Mouse (Mus musculus): ENCODE data around the gene Syne4. TPM values are rescaled to one million over a fixed set of nuclear protein-coding genes. Genes with fewer than 3 reads are reported as not detected.

The Syne4 gene
- polyA plus RNA-seq, 1 experiment from 2014 or later: 9.3 TPM

GRCm38 (mm10) chr7:30346635-30347379 is 32.2 kb downstream of the Syne4 start:
- Histone ChIP-seq H3K9ac (replicated peaks; ENCODE audit: low read length) (no peak overlapping the region), H3K4me2 (ENCODE audit: low read length) (no peak overlapping the region), H3K4me3 (replicated peaks; ENCODE audit: low read depth, low read length) (no peak overlapping the region), H3K9me3 (ENCODE audit: control insufficient read depth, low read length) (no peaks in the 10 kb centered on the region), H3K27ac (replicated peaks; ENCODE audit: low read depth, low read length) (no peak overlapping the region), H3K27me3 (ENCODE audit: control insufficient read depth, insufficient read depth, low read length) (peaks cover 24% of the 10 kb centered on the region; the same call in 1 of the 2 replicates), H3K36me3 (ENCODE audit: control insufficient read depth, insufficient read depth, low read length) (no peaks in the 10 kb centered on the region), H3K4me1 (ENCODE audit: control insufficient read depth, insufficient read depth, low read length) (0 out of 2 replicates have a peak, but pooled peaks cover 3% of the 10 kb centered on the region)
- ATAC-seq (ENCODE audit: low FRiP score, low TSS enrichment): no peak
- DNase-seq: peak; percentile 73
- WGBS: 28% methylated on average over 21 of the region's 21 CpGs

GRCm38 (mm10) chr7:30347828-30348227 is 33.2 kb downstream of the Syne4 start:
- H3K9me3 ChIP-seq (ENCODE audit: control insufficient read depth, low read length): no peaks in the 10 kb centered on the region
- WGBS: 1% methylated on average over 30 of the region's 30 CpGs
- H3K4me2 ChIP-seq (ENCODE audit: low read length): peak overlapping the region; percentile 45
- peaks cover 24% of the 10 kb centered on the region; the same call in 1 of the 2 replicates for H3K27me3 ChIP-seq (ENCODE audit: control insufficient read depth, insufficient read depth, low read length)
- ATAC-seq (ENCODE audit: low FRiP score, low TSS enrichment) (peak; percentile 73; the same call in 1 of the 2 replicates), DNase-seq (peak; percentile 91)
- 0 out of 2 replicates have a peak, but pooled peaks cover 3% of the 10 kb centered on the region for H3K4me1 ChIP-seq (ENCODE audit: control insufficient read depth, insufficient read depth, low read length)
- no peak overlapping the region for H3K9ac ChIP-seq (replicated peaks; ENCODE audit: low read length)
- no peak overlapping the region for H3K27ac ChIP-seq (replicated peaks; ENCODE audit: low read depth, low read length)
- no peak overlapping the region; the same call in 1 of the 2 replicates for H3K4me3 ChIP-seq (replicated peaks; ENCODE audit: low read depth, low read length)
- H3K36me3 ChIP-seq (ENCODE audit: control insufficient read depth, insufficient read depth, low read length): no peaks in the 10 kb centered on the region

- 0 out of 2 replicates have a peak overlapping the region, but pooled peaks have one; percentile 20 for H3K27ac ChIP-seq (replicated peaks; ENCODE audit: low read depth, low read length)
Measured at GRCm38 (mm10) chr7:30353279-30353822, 38.7 kb downstream of the Syne4 start.

GRCm38 (mm10) chr7:30354059-30354458 is 39.5 kb downstream of the Syne4 start:
- 76% methylated on average over 4 of the region's 4 CpGs for WGBS
- Histone ChIP-seq H3K4me2 (ENCODE audit: low read length) (no peak overlapping the region), H3K9me3 (ENCODE audit: control insufficient read depth, low read length) (no peaks in the 10 kb centered on the region), H3K27me3 (ENCODE audit: control insufficient read depth, insufficient read depth, low read length) (peaks cover 6% of the 10 kb centered on the region; the same call in 1 of the 2 replicates), H3K9ac (replicated peaks; ENCODE audit: low read length) (no peak overlapping the region), H3K4me1 (ENCODE audit: control insufficient read depth, insufficient read depth, low read length) (0 out of 2 replicates have a peak, but pooled peaks cover 19% of the 10 kb centered on the region), H3K36me3 (ENCODE audit: control insufficient read depth, insufficient read depth, low read length) (peaks cover 43% of the 10 kb centered on the region), H3K4me3 (replicated peaks; ENCODE audit: low read depth, low read length) (no peak overlapping the region), H3K27ac (replicated peaks; ENCODE audit: low read depth, low read length) (no peak overlapping the region)
- no peak for DNase-seq
- ATAC-seq (ENCODE audit: low FRiP score, low TSS enrichment): no peak

More at GRCm38 (mm10) chr7:30353279-30353822, 38.7 kb downstream of the Syne4 start:
- H3K4me3 ChIP-seq (replicated peaks; ENCODE audit: low read depth, low read length): no peak overlapping the region
- peaks cover 40% of the 10 kb centered on the region for H3K36me3 ChIP-seq (ENCODE audit: control insufficient read depth, insufficient read depth, low read length)
- 0 out of 2 replicates have a peak, but pooled peaks cover 13% of the 10 kb centered on the region for H3K4me1 ChIP-seq (ENCODE audit: control insufficient read depth, insufficient read depth, low read length)
- DNase-seq: peak; percentile 81
- H3K4me2 ChIP-seq (ENCODE audit: low read length): no peak overlapping the region
- H3K9ac ChIP-seq (replicated peaks; ENCODE audit: low read length): no peak overlapping the region
- WGBS: 17% methylated on average over 6 of the region's 6 CpGs
- no peaks in the 10 kb centered on the region for H3K9me3 ChIP-seq (ENCODE audit: control insufficient read depth, low read length)
- H3K27me3 ChIP-seq (ENCODE audit: control insufficient read depth, insufficient read depth, low read length): peaks cover 10% of the 10 kb centered on the region; the same call in 1 of the 2 replicates
- ATAC-seq (ENCODE audit: low FRiP score, low TSS enrichment): peak; percentile 61; the same call in 1 of the 2 replicates

DNA sequence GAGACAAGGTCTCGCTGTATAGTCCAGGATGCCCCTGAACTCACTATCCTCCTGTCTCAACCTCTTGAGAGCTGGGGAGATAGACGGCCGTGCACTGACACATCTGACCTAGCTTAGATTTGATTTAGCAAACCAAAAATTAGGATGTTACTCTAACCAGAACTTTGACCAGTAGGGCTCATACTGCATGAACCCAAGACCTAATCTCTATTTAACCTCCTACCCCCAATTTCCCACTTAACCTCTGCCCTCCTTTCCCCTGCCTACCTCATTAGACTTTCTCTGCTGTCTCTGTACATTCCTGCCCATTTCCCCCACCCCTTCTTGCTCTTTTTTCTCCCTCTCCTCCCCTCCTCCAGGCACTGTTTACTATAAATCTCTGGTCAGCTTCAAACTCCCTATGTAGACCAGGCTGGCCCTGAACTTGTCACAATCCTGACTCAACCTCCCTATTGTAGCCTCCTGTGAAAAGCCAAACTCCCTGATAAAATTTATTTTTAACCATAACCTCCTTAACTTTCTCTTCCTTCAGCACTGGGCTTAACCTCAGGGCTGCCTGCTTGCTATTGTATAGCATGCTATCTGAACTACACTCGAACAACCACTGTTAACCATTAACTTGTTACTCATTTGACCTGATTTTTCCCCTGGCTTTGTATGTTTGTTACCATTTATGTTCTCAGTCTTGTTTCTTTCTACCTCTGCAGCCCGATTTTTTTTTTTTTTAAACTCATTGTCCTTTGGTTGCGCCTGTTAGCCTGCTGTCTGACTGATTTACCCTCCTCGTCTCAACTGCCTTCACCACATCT is 44.0 kb downstream of the Syne4 start:
- no peak for ATAC-seq (ENCODE audit: low FRiP score, low TSS enrichment)
- H3K36me3 ChIP-seq (ENCODE audit: control insufficient read depth, insufficient read depth, low read length): peaks cover 57% of the 10 kb centered on the region
- 0 out of 2 replicates have a peak overlapping the region, but pooled peaks have one; percentile 9 for H3K9ac ChIP-seq (replicated peaks; ENCODE audit: low read length)
- H3K27me3 ChIP-seq (ENCODE audit: control insufficient read depth, insufficient read depth, low read length): no peaks in the 10 kb centered on the region
- H3K4me3 ChIP-seq (replicated peaks; ENCODE audit: low read depth, low read length): no peak overlapping the region
- 64% methylated on average over 7 of the region's 7 CpGs for whole genome bisulfite sequencing
- 0 out of 2 replicates have a peak overlapping the region, but pooled peaks have one; percentile 17 for H3K4me2 ChIP-seq (ENCODE audit: low read length)
- H3K9me3 ChIP-seq (ENCODE audit: control insufficient read depth, low read length): no peaks in the 10 kb centered on the region
- no peak for DNase-seq
- peaks cover 41% of the 10 kb centered on the region for H3K4me1 ChIP-seq (ENCODE audit: control insufficient read depth, insufficient read depth, low read length)
- no peak overlapping the region for H3K27ac ChIP-seq (replicated peaks; ENCODE audit: low read depth, low read length)

- WGBS: 87% methylated on average over 31 of the region's 31 CpGs
- Histone ChIP-seq H3K4me3 (replicated peaks; ENCODE audit: low read depth, low read length) (no peak overlapping the region), H3K27me3 (ENCODE audit: control insufficient read depth, insufficient read depth, low read length) (no peaks in the 10 kb centered on the region), H3K36me3 (ENCODE audit: control insufficient read depth, insufficient read depth, low read length) (peaks cover 54% of the 10 kb centered on the region), H3K4me2 (ENCODE audit: low read length) (peak overlapping the region; percentile 19), H3K9ac (replicated peaks; ENCODE audit: low read length) (no peak overlapping the region), H3K27ac (replicated peaks; ENCODE audit: low read depth, low read length) (no peak overlapping the region), H3K9me3 (ENCODE audit: control insufficient read depth, low read length) (no peaks in the 10 kb centered on the region), H3K4me1 (ENCODE audit: control insufficient read depth, insufficient read depth, low read length) (peaks cover 39% of the 10 kb centered on the region)
- ATAC-seq (ENCODE audit: low FRiP score, low TSS enrichment) (no peak), DNase-seq (no peak)
Measured at GRCm38 (mm10) chr7:30359276-30359865, 44.8 kb downstream of the Syne4 start.

DNA sequence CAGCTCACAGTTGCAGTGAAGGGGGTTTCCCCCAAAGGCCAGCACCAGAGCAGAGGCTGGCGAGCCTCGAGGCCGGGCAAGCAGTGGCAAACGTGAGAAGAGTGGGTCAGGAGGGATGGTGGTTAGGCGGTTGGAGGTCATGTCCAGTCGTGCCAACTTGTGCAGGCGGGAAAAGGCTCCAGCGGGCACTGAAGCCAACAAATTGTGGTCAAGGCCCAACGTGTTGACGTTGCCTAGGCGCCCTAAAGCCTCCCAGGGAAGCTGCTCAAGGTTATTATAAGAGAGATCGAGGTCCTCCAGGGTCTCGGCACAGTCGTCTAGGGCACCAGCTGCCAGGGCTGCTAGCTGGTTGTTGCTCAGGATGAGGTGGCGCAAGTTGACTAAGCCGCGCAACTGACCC is 45.4 kb downstream of the Syne4 start:
- Histone ChIP-seq H3K4me3 (replicated peaks; ENCODE audit: low read depth, low read length) (no peak overlapping the region), H3K36me3 (ENCODE audit: control insufficient read depth, insufficient read depth, low read length) (peaks cover 48% of the 10 kb centered on the region), H3K4me1 (ENCODE audit: control insufficient read depth, insufficient read depth, low read length) (peaks cover 39% of the 10 kb centered on the region), H3K9me3 (ENCODE audit: control insufficient read depth, low read length) (no peaks in the 10 kb centered on the region), H3K27ac (replicated peaks; ENCODE audit: low read depth, low read length) (no peak overlapping the region), H3K27me3 (ENCODE audit: control insufficient read depth, insufficient read depth, low read length) (peaks cover 5% of the 10 kb centered on the region; the same call in 1 of the 2 replicates), H3K4me2 (ENCODE audit: low read length) (no peak overlapping the region; the same call in 1 of the 2 replicates), H3K9ac (replicated peaks; ENCODE audit: low read length) (no peak overlapping the region)
- no peak for DNase-seq
- WGBS: 92% methylated on average over 17 of the region's 17 CpGs
- ATAC-seq (ENCODE audit: low FRiP score, low TSS enrichment): no peak

Measured in midbrain, embryonic 14.5 days (tissue).